Mouse (Mus musculus): Measurements from ENCODE around the gene Lad1. TPM values are rescaled to one million over a fixed set of nuclear protein-coding genes. Genes with fewer than 3 reads are reported as not detected.

The Lad1 gene
- polyA plus RNA-seq, 1 experiment from 2014 or later, result 105 TPM

- ATAC-seq (replicated peaks; ENCODE audit: low FRiP score, low TSS enrichment, low read depth) (no peak), DNase-seq (ENCODE audit: low spot score) (no peak)
- Histone ChIP-seq H3K9ac (ENCODE audit: low read length) (no peak overlapping the region), H3K4me1 (replicated peaks; ENCODE audit: control insufficient read depth, insufficient read depth, low read length) (peaks cover 2% of the 10 kb centered on the region), H3K4me2 (ENCODE audit: low read length) (no peak overlapping the region), H3K27ac (ENCODE audit: low read depth) (no peak overlapping the region), H3K9me3 (ENCODE audit: control insufficient read depth, low read length) (no peaks in the 10 kb centered on the region), H3K4me3 (ENCODE audit: low read depth, low read length) (no peak overlapping the region), H3K27me3 (replicated peaks; ENCODE audit: control insufficient read depth, insufficient read depth, low read length) (no peaks in the 10 kb centered on the region), H3K36me3 (ENCODE audit: control insufficient read depth, insufficient read depth, low read length) (no peaks in the 10 kb centered on the region)
- 86% methylated on average over 5 of the region's 5 CpGs for WGBS
Observed at GRCm38 (mm10) chr1:135846632-135847031, 28.2 kb downstream of the Lad1 start.

GRCm38 (mm10) chr1:135847139-135847562, 28.8 kb downstream of the Lad1 start:
- no peak overlapping the region for H3K27ac ChIP-seq (ENCODE audit: low read depth)
- no peak overlapping the region for H3K4me2 ChIP-seq (ENCODE audit: low read length)

GRCm38 (mm10) chr1:135847611-135848351, 29.4 kb downstream of the Lad1 start:
- Histone ChIP-seq H3K27me3 (replicated peaks; ENCODE audit: control insufficient read depth, insufficient read depth, low read length) (no peaks in the 10 kb centered on the region), H3K4me1 (replicated peaks; ENCODE audit: control insufficient read depth, insufficient read depth, low read length) (peaks cover 11% of the 10 kb centered on the region), H3K4me3 (ENCODE audit: low read depth, low read length) (no peak overlapping the region), H3K27ac (ENCODE audit: low read depth) (no peak overlapping the region), H3K4me2 (ENCODE audit: low read length) (no peak overlapping the region), H3K36me3 (ENCODE audit: control insufficient read depth, insufficient read depth, low read length) (no peaks in the 10 kb centered on the region), H3K9me3 (ENCODE audit: control insufficient read depth, low read length) (no peaks in the 10 kb centered on the region), H3K9ac (ENCODE audit: low read length) (no peak overlapping the region)
- no peak for ATAC-seq (replicated peaks; ENCODE audit: low FRiP score, low TSS enrichment, low read depth)
- no peak for DNase-seq (ENCODE audit: low spot score)
- 80% methylated on average over 17 of the region's 17 CpGs for WGBS

More at GRCm38 (mm10) chr1:135847139-135847562, 28.8 kb downstream of the Lad1 start:
- 25% methylated on average over 6 of the region's 6 CpGs for WGBS
- Histone ChIP-seq H3K9me3 (ENCODE audit: control insufficient read depth, low read length) (no peaks in the 10 kb centered on the region), H3K4me1 (replicated peaks; ENCODE audit: control insufficient read depth, insufficient read depth, low read length) (peaks cover 7% of the 10 kb centered on the region), H3K4me3 (ENCODE audit: low read depth, low read length) (no peak overlapping the region), H3K27me3 (replicated peaks; ENCODE audit: control insufficient read depth, insufficient read depth, low read length) (no peaks in the 10 kb centered on the region), H3K9ac (ENCODE audit: low read length) (no peak overlapping the region), H3K36me3 (ENCODE audit: control insufficient read depth, insufficient read depth, low read length) (no peaks in the 10 kb centered on the region)
- DNase-seq (ENCODE audit: low spot score), result peak; percentile 78
- no peak for ATAC-seq (replicated peaks; ENCODE audit: low FRiP score, low TSS enrichment, low read depth)

- ATAC-seq (replicated peaks; ENCODE audit: low FRiP score, low TSS enrichment, low read depth) (no peak), DNase-seq (ENCODE audit: low spot score) (no peak)
- Histone ChIP-seq H3K4me1 (replicated peaks; ENCODE audit: control insufficient read depth, insufficient read depth, low read length) (peaks cover 13% of the 10 kb centered on the region), H3K27me3 (replicated peaks; ENCODE audit: control insufficient read depth, insufficient read depth, low read length) (no peaks in the 10 kb centered on the region), H3K4me3 (ENCODE audit: low read depth, low read length) (no peak overlapping the region), H3K9ac (ENCODE audit: low read length) (no peak overlapping the region), H3K27ac (ENCODE audit: low read depth) (no peak overlapping the region), H3K9me3 (ENCODE audit: control insufficient read depth, low read length) (no peaks in the 10 kb centered on the region), H3K4me2 (ENCODE audit: low read length) (no peak overlapping the region), H3K36me3 (ENCODE audit: control insufficient read depth, insufficient read depth, low read length) (no peaks in the 10 kb centered on the region)
- 64% methylated on average over 12 of the region's 12 CpGs for WGBS
Observed at GRCm38 (mm10) chr1:135850722-135851512, 32.5 kb downstream of the Lad1 start.

GRCm38 (mm10) chr1:135852044-135852756, 33.8 kb downstream of the Lad1 start:
- Histone ChIP-seq H3K27ac (ENCODE audit: low read depth) (no peak overlapping the region; the same call in 1 of the 2 replicates), H3K4me2 (ENCODE audit: low read length) (no peak overlapping the region), H3K9me3 (ENCODE audit: control insufficient read depth, low read length) (no peaks in the 10 kb centered on the region), H3K4me1 (replicated peaks; ENCODE audit: control insufficient read depth, insufficient read depth, low read length) (peaks cover 13% of the 10 kb centered on the region), H3K9ac (ENCODE audit: low read length) (no peak overlapping the region), H3K27me3 (replicated peaks; ENCODE audit: control insufficient read depth, insufficient read depth, low read length) (no peaks in the 10 kb centered on the region), H3K4me3 (ENCODE audit: low read depth, low read length) (no peak overlapping the region), H3K36me3 (ENCODE audit: control insufficient read depth, insufficient read depth, low read length) (no peaks in the 10 kb centered on the region)
- DNase-seq (ENCODE audit: low spot score) (no peak), ATAC-seq (replicated peaks; ENCODE audit: low FRiP score, low TSS enrichment, low read depth) (no peak)
- 54% methylated on average over 13 of the region's 13 CpGs for WGBS

GRCm38 (mm10) chr1:135853200-135853599, 34.8 kb downstream of the Lad1 start:
- peaks cover 13% of the 10 kb centered on the region for H3K4me1 ChIP-seq (replicated peaks; ENCODE audit: control insufficient read depth, insufficient read depth, low read length)
- no peaks in the 10 kb centered on the region for H3K9me3 ChIP-seq (ENCODE audit: control insufficient read depth, low read length)
- H3K27ac ChIP-seq (ENCODE audit: low read depth), result no peak overlapping the region
- H3K27me3 ChIP-seq (replicated peaks; ENCODE audit: control insufficient read depth, insufficient read depth, low read length), result no peaks in the 10 kb centered on the region
- H3K36me3 ChIP-seq (ENCODE audit: control insufficient read depth, insufficient read depth, low read length), result no peaks in the 10 kb centered on the region
- ATAC-seq (replicated peaks; ENCODE audit: low FRiP score, low TSS enrichment, low read depth) (no peak), DNase-seq (ENCODE audit: low spot score) (no peak)
- no peak overlapping the region for H3K4me3 ChIP-seq (ENCODE audit: low read depth, low read length)
- 91% methylated on average over 4 of the region's 4 CpGs for WGBS
- H3K4me2 ChIP-seq (ENCODE audit: low read length), result no peak overlapping the region
- H3K9ac ChIP-seq (ENCODE audit: low read length), result no peak overlapping the region

- DNase-seq (ENCODE audit: low spot score) (no peak), ATAC-seq (replicated peaks; ENCODE audit: low FRiP score, low TSS enrichment, low read depth) (no peak)
- no peaks in the 10 kb centered on the region for H3K36me3 ChIP-seq (ENCODE audit: control insufficient read depth, insufficient read depth, low read length)
- no peak overlapping the region for H3K4me2 ChIP-seq (ENCODE audit: low read length)
- 88% methylated on average over 6 of the region's 6 CpGs for WGBS
- no peak overlapping the region for H3K27ac ChIP-seq (ENCODE audit: low read depth)
- peaks cover 13% of the 10 kb centered on the region for H3K4me1 ChIP-seq (replicated peaks; ENCODE audit: control insufficient read depth, insufficient read depth, low read length)
- no peak overlapping the region for H3K9ac ChIP-seq (ENCODE audit: low read length)
- H3K4me3 ChIP-seq (ENCODE audit: low read depth, low read length), result no peak overlapping the region
- H3K27me3 ChIP-seq (replicated peaks; ENCODE audit: control insufficient read depth, insufficient read depth, low read length), result no peaks in the 10 kb centered on the region
- H3K9me3 ChIP-seq (ENCODE audit: control insufficient read depth, low read length), result no peaks in the 10 kb centered on the region
Observed at GRCm38 (mm10) chr1:135854591-135855343, 36.4 kb downstream of the Lad1 start.

GRCm38 (mm10) chr1:135855344-135855687, 36.9 kb downstream of the Lad1 start:
- Histone ChIP-seq H3K27me3 (replicated peaks; ENCODE audit: control insufficient read depth, insufficient read depth, low read length) (no peaks in the 10 kb centered on the region), H3K9ac (ENCODE audit: low read length) (no peak overlapping the region), H3K9me3 (ENCODE audit: control insufficient read depth, low read length) (no peaks in the 10 kb centered on the region), H3K4me1 (replicated peaks; ENCODE audit: control insufficient read depth, insufficient read depth, low read length) (peaks cover 13% of the 10 kb centered on the region), H3K4me3 (ENCODE audit: low read depth, low read length) (no peak overlapping the region), H3K27ac (ENCODE audit: low read depth) (no peak overlapping the region), H3K36me3 (ENCODE audit: control insufficient read depth, insufficient read depth, low read length) (no peaks in the 10 kb centered on the region), H3K4me2 (ENCODE audit: low read length) (no peak overlapping the region)
- ATAC-seq (replicated peaks; ENCODE audit: low FRiP score, low TSS enrichment, low read depth) (no peak), DNase-seq (ENCODE audit: low spot score) (no peak)
- 100% methylated on average over 1 of the region's 1 CpGs for WGBS
